Mouse (Mus musculus) liver, embryonic 14.5 days (tissue): ENCODE data around the gene Lrrc66.

Source experiments
- CTCF ChIP-seq: IDR thresholded peaks from 2 replicates; pipeline ENCODE4 v1.5.1; 2016; ENCODE audit warnings: antibody characterized with exemption, low read depth, control low read depth
- EP300 ChIP-seq: IDR thresholded peaks from 2 replicates; pipeline ENCODE4 v1.6.1; 2016; ENCODE audit warnings: antibody characterized with exemption, low read depth

GRCm38 (mm10) chr5:73578131-73578530 is 54.2 kb downstream of the Lrrc66 start:
- TF ChIP-seq CTCF (no peak), EP300 (no peak)
